Mouse (Mus musculus): ENCODE measurements at regions not wholly inside any gene's neighbourhood (a gene's known extent, or its start where the extent isn't known, plus 50 kb on each side); places are given as distances from the start of the nearest gene placed in this dataset.
A peak's percentile ranks its signal among the peaks of the same experiment; 100 is the strongest.

GRCm38 (mm10) chr1:64301530-64302061 is 179.5 kb upstream of the Klf7 start:
- DNase-seq (ENCODE audit: low spot score in 2 of 2), result no peak
- intact Hi-C loops (cut with DNase I), result loop anchor here (2.0 to 10.0 kb wide), 3 partner anchors 179 to 539 kb away; partner anchors contain the start of gene Klf7

DNA sequence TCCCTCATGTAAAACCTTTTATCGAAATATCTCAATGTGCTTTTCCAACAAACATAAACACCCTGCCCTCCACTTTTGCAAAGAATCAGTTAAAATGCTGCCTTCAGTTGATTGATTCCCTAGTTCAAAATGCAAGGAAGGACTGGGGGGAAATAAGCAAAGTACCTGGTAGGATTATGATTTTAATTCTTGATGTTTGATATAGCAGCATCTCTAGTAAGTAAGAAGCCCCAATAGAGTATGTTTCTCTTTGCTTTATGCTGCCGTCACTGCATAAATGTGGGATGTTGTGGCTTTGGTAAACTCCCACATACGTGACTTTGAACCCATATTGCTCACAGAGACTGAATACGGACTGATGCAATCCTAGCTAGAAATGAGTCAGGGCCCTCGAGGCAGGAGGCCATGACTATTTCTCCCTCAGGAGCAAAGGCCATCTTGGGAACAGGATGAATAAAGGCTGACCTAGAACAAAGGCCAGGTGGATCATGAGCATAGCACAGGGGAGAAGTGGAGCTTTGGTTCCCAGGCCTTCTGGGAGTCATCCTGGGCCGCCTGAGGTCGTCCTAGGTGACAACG is 179.0 kb upstream of the Klf7 start:
- no peak for DNase-seq (ENCODE audit: low spot score in 2 of 2)
- intact Hi-C loops (cut with DNase I), result loop anchor here (5.0 to 10.0 kb wide), 2 partner anchors 346 to 539 kb away; no protein-coding TSS in a partner anchor

- intact Hi-C loops (cut with DNase I), result no loop called here
- no peak for DNase-seq (ENCODE audit: low spot score in 2 of 2)
These were observed 176.9 kb upstream of the Klf7 start for GRCm38 (mm10) chr1:64298950-64299349.

DNA sequence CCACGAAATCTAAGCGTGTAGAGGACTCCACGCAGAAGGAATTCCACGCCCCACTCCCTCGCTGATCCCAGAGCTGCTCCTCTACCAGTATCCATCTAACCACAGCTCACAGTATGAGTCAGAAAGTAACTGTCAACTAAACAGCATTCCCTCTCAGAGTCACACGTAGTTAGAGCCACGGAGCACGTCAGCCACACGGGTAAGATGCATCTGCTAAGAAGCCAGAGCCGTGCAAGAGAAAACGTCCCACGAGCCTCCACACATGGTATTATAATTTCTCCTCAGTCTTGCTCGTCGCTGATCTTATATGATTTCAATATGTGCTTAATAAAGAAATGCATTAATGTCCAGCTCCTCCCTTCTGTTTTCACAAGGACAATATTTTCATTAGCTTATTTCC is 176.1 kb upstream of the Klf7 start:
- intact Hi-C loops (cut with DNase I), result no loop called here
- no peak for DNase-seq (ENCODE audit: low spot score in 2 of 2)

- DNase-seq (ENCODE audit: low spot score in 2 of 2), result no peak
- intact Hi-C loops (cut with DNase I), result no loop called here
These were observed 175.3 kb upstream of the Klf7 start for GRCm38 (mm10) chr1:64297343-64297742.

DNA sequence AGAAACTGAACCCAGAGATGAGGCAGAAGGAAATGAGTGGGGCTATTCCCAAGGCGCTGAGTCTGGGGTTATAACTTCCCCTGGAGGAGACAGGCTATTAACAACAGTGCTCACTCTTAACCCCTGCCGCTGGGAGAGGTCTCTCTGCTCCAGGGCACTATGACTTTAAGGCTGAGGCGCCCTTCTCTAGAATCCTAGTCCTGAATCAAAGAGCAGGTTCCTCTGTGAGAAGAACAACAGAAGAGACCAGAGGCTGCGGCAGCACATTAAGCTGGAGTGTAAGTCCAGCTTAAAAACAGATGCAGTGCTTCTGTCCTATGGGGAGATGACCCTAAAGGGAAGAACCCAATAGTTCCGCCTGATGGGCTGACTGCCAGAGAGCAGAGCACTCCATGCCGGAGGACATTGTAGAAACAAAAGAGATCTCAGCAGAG is 173.4 kb upstream of the Klf7 start:
- intact Hi-C loops (cut with DNase I), result no loop called here
- peak in 1 of 2 experiments; percentile 24 for DNase-seq (ENCODE audit: low spot score in 2 of 2)

DNA sequence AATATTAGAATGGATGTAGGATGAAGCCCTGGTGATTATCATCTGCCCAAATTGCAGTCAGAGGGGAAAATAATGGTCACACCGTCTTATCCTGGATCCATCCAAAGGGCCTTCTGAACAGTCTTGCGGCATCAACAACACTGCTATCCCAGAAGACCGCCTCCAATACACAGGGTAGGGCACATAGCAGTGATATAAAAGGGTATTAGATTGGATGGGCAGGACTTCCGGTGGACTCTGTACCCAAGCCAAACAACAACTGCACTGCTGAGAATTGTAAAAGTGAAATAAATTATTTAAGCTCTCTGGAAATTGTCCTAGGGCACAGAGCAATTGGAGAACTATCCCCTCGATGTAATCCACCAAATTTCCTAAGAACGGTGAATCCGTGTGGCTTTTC is 173.0 kb upstream of the Klf7 start:
- no peak for DNase-seq (ENCODE audit: low spot score in 2 of 2)
- intact Hi-C loops (cut with DNase I), result no loop called here

DNA sequence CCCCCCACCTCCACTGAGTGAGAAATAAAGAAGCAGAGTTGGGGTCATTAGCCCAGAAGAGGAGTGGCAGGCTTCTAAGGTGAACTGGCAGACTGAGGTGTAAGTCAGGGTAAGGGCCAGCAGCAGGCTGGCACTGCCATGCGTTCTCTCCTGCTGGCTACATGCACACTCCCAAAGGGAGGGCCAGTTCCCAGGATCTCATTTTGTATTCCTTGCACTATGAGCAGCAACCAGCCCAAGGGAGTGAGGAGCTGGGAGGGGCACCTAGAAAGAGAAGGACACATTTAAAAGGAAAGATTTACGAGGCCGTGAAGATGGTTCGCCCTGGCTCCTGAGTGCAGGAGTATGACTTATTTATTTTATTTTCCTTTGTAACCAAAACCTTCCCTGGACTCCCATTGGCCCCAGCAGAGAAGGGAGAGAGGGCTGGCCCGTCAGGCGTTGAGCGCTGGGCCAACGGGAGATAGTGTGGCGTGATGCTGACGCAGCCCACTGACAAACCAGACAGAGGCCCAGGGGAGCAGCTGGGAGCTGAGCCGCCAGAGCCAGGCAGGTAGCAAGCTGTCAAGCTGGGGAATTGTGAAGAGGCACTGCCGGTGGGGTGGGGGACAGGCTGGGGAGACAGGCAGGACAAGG is 166.8 kb upstream of the Klf7 start:
- intact Hi-C loops (cut with DNase I), result no loop called here
- peak in 1 of 2 experiments; percentile 55 for DNase-seq (ENCODE audit: low spot score in 2 of 2)

DNA sequence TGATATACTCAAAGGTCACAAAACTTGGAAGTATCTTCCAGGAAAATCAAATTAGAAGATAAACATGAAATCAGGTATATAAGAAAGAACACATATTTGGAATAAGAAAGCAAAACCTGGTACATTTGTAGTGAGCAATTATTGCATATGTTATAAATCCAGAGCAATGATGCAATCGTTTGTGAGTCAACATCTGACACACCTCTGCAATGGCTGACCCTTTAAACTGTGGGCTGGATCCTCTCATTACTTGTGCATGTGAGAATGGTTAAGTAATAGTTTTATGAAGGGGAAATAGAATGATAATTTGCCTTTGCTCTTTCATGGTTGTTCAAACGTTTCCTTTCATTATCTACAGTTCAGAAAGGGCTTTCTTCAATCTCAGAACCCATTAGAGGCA is 165.0 kb upstream of the Klf7 start:
- intact Hi-C loops (cut with DNase I), result no loop called here
- DNase-seq (ENCODE audit: low spot score in 2 of 2), result no peak

- intact Hi-C loops (cut with DNase I), result no loop called here
These were observed 162.6 kb upstream of the Klf7 start for GRCm38 (mm10) chr1:64284656-64285055.

DNA sequence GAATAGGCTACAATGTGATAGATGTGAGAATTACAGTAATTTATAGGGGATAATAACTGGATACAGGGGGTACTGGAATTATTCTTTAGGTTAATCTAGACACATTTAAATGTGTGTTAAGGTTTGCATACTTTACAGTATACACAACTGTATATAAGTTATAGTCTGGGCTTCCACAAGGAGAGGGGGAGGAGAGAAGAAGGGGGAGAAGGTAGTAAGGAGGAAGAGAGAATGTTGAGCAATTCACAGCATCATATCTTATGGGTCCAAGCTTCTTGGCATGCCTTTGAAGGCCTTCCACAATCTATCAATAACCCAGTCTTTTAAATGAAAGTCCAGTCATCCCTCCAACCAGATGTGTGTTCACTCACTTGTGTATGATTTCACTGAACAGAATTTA is 153.8 kb upstream of the Klf7 start:
- DNase-seq (ENCODE audit: low spot score in 2 of 2), result no peak
- intact Hi-C loops (cut with DNase I), result no loop called here

More at GRCm38 (mm10) chr1:64284656-64285055, 162.6 kb upstream of the Klf7 start:
- DNase-seq (ENCODE audit: low spot score in 2 of 2), result no peak

DNA sequence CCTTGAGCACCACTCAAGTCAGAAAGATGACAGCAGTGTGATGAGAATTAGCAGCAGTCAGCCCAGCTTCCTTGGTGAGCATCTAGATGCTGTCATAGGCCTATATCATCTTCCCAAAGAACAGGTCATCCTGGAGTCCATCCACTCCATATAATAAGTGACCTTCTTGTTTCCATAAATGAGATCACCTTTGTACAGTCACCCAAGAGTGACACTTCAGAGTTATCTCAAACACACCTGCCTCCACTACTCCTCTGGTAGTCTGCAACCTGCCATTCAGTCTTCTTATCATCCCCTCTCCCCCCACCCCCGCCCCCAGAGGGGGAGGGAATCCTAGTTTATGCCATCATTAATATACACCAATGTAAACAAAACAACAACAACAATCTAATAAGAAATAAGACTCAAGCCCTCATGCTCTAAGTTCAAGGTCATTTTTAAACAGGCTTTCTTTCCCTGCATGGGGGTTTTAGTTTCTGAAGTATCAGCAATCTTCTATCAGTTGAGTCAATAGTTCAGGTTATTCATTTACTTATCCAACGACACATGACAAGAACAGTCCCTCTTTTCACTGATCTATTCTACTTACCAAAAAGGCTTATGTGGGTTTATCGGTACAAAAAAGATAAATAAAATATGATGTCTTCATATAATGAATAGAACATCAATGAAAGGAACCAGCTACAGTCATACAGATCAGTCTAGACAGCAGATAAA is 153.2 kb upstream of the Klf7 start:
- no peak for DNase-seq (ENCODE audit: low spot score in 2 of 2)
- intact Hi-C loops (cut with DNase I), result no loop called here

GRCm38 (mm10) chr1:64257237-64257636 is 135.2 kb upstream of the Klf7 start:
- no peak for DNase-seq (ENCODE audit: low spot score in 2 of 2)
- intact Hi-C loops (cut with DNase I), result no loop called here

GRCm38 (mm10) chr1:64255554-64256295 is 133.6 kb upstream of the Klf7 start:
- peak; percentile 5 to 14 for DNase-seq (ENCODE audit: low spot score in 2 of 2)
- intact Hi-C loops (cut with DNase I), result no loop called here

DNA sequence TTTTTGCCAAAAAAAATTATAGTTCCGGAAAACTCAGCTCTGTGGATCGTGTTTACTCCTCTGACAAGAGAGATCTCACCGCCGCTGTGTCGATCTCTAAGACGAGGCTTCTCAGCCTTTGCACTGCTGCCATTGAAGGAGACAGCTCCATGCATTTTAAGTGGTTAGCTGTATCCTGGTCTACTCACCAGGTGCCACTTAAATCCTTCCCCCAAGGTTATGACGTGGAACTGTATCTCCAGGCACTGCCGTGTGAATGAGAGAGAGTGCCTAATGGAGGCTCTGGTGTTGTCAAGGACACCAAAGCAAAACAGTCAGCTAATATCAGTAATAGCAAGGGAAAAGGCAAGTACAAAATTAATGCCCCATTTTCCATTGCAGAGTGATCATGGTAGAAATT is 132.6 kb upstream of the Klf7 start:
- intact Hi-C loops (cut with DNase I), result no loop called here
- no peak for DNase-seq (ENCODE audit: low spot score in 2 of 2)

DNA sequence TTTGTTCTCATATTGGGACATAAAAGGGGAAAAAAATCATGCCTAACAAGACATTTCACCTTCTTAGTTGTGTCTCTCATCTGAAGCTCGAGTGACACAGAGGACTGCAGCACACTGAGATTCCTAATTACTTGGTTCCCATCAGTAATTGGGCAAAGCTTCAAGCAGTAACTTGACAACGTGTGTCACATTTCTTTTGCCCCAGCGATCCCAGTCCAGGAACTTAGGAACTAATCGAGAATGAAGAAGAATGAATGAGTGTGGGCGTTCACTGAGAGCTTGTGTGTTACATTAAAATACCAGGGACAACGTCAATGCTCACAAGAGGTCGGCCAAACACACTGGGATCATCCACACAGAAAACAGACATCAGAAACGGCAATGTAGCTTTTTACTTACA is 131.9 kb upstream of the Klf7 start:
- no peak for DNase-seq (ENCODE audit: low spot score in 2 of 2)
- intact Hi-C loops (cut with DNase I), result no loop called here

DNA sequence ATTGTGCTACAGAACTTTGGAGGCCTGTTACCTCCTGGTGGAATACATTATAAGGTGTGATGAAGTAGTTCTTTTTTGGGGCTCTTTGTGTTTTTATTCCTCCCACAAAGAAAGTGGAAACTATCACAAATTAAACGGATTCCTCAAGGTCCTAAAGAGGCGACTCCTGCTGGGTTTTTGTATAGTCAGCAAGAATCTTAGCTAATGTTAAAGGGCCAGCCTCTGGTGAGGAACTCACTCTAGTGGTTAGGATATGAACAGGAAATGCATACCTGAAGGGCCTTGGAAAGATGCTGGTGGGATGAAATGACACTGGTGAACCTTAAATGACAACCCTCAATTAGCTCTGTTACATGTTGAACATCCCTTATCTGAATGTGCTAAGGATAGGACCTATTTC is 120.3 kb upstream of the Klf7 start:
- intact Hi-C loops (cut with DNase I), result no loop called here
- DNase-seq (ENCODE audit: low spot score in 2 of 2), result no peak

- intact Hi-C loops (cut with DNase I), result loop anchor here (10.0 kb wide), 1 partner anchor 275 kb away; no protein-coding TSS in a partner anchor
- no peak for DNase-seq (ENCODE audit: low spot score in 2 of 2)
These were observed 107.6 kb upstream of the Klf7 start for GRCm38 (mm10) chr1:64229654-64230053.

DNA sequence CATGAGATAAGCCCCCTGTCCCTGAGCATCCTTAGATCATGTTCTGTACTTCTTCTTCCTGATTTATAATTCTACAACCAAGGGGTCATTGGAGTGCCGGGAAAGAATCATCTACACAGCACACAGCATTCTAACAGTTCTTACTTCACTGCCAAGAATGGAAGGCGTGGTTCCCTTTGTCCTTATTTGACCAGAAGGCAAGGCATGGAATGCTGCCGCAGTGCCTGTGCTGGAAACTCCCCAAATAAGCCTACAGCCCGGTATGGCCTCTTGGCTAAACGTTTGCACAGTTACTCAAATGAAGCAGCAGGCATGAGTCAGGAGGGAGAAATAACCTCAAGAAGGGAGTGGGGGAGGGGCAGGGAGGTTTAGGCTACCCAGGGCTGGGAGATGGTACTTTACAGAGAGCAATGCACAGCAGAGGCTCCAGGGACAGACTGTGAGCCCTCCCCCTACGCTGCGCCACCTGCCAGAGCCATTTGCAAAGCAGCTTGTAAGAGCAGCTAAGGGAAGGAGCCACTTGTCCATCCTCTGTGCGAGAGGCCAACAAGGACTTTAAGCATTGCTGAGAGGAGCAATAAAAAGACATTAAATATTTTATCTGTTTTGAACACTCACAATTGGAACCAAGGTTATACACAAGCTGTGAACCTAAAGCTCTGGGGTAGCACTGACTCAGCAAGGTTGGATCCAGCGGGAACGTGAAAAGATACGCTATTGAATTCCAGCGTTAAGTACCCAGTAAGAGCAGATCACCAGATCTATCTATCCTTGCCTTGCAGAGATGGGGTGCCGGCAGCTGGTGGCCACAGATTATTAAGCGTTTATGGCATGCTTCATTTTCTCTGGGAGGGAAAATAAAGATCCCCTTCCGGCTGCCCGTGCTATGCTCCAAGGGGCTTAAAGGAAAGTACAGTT is 104.2 kb upstream of the Klf7 start:
- intact Hi-C loops (cut with DNase I), result loop anchor here (10.0 kb wide), 1 partner anchor 271 kb away; no protein-coding TSS in a partner anchor
- DNase-seq (ENCODE audit: low spot score in 2 of 2), result peak; percentile 37 to 89
